8 mouse cellular contexts compared by ENCODE assay signal in genomic region chr11:70539877-70540587, GRCm38 (mm10). TPM values are rescaled to one million over a fixed set of nuclear protein-coding genes. Genes with fewer than 3 reads are reported as not detected.
DNase-seq lines count a peak whose midpoint lies in the region; ATAC-seq and TF ChIP-seq lines count a peak whose summit lies in the region.

Pld2 (plus strand) TSS chr11:70540064.

- peak within 1 kb of the TSS; percentile 87 for H3K4me3 ChIP-seq in E14TG2a.4 (replicated peaks; ENCODE audit: low read length)
- H3K4me3 ChIP-seq in forebrain, embryonic 16.5 days (replicated peaks; ENCODE audit: low read length), result peak within 1 kb of the TSS; percentile 56
- H3K4me3 ChIP-seq in layer of hippocampus, adult 2 months, result peak within 1 kb of the TSS; percentile 78
- H3K4me3 ChIP-seq in lung, embryonic 14.5 days (ENCODE audit: low read depth, low read length), result peak within 1 kb of the TSS; percentile 57

- peak; percentile 80 for DNase-seq in brain, embryonic 14.5 days (ENCODE audit: low read depth)
- peak; percentile 84 for DNase-seq in heart, postnatal 25 days (ENCODE audit: low spot score)
- peak; percentile 62 to 77 for DNase-seq in layer of hippocampus, adult 2 months (ENCODE audit: low spot score in 2 of 2)
- peak; percentile 93 for DNase-seq in lung, embryonic 14.5 days
- peak; percentile 77 for DNase-seq in testis, postnatal 14 days (ENCODE audit: low spot score)

- no peak; the same call in 1 of the 2 replicates for TF ChIP-seq CTCF in E14TG2a.4 (conservative IDR thresholded peaks at IDR 0.05; ENCODE audit: low read length)
- peak; percentile 64 for TF ChIP-seq CTCF in brain, embryonic 14.5 days (IDR thresholded peaks at IDR 0.05; ENCODE audit: borderline replicate concordance, extremely low read depth, insufficient read depth, insufficient read length)
- peak; percentile 80 for TF ChIP-seq CTCF in layer of hippocampus, adult 2 months (conservative IDR thresholded peaks at IDR 0.05)
- TF ChIP-seq CTCF in lung, embryonic 14.5 days (IDR thresholded peaks at IDR 0.05; ENCODE audit: low read depth), result peak; percentile 65

- WGBS in forebrain, embryonic 16.5 days, result under 1% methylated on average over 61 of the region's 65 CpGs
- WGBS in lung, embryonic 14.5 days, result under 1% methylated on average over 53 of the region's 65 CpGs

- peaks cover 14% of the 10 kb centered on the region for H3K4me1 ChIP-seq in E14TG2a.4 (replicated peaks; ENCODE audit: low read depth, low read length)
- peaks cover 11% of the 10 kb centered on the region for H3K4me1 ChIP-seq in forebrain, embryonic 16.5 days (replicated peaks; ENCODE audit: control insufficient read depth, insufficient read depth, low read length)
- H3K4me1 ChIP-seq in lung, embryonic 14.5 days (ENCODE audit: insufficient read depth), result no peaks in the 10 kb centered on the region

- no peaks in the 10 kb centered on the region for H3K36me3 ChIP-seq in E14TG2a.4 (ENCODE audit: insufficient read depth, low read length)
- H3K36me3 ChIP-seq in forebrain, embryonic 16.5 days (ENCODE audit: control insufficient read depth, insufficient read depth), result no peaks in the 10 kb centered on the region
- H3K36me3 ChIP-seq in lung, embryonic 14.5 days (ENCODE audit: insufficient read depth), result no peaks in the 10 kb centered on the region

- H3K4me2 ChIP-seq in forebrain, embryonic 16.5 days (ENCODE audit: low read length), result peak within 1 kb of the TSS; percentile 69
- peak within 1 kb of the TSS; percentile 77 for H3K4me2 ChIP-seq in lung, embryonic 14.5 days

- no peak within 1 kb of the TSS for H3K27ac ChIP-seq in forebrain, embryonic 16.5 days (ENCODE audit: low read length)
- H3K27ac ChIP-seq in layer of hippocampus, adult 2 months, result peak within 1 kb of the TSS; percentile 83
- H3K27ac ChIP-seq in lung, embryonic 14.5 days (ENCODE audit: low read depth), result peak within 1 kb of the TSS; percentile 54; the same call in 1 of the 2 replicates

- intact Hi-C loops in heart, postnatal 25 days (cut with DNase I), result loop anchor here (1.0 to 2.0 kb wide), 2 partner anchors 23 to 65 kb away; partner anchors contain the start of gene Mink1

- no peaks in the 10 kb centered on the region for H3K9me3 ChIP-seq in E14TG2a.4 (ENCODE audit: low read length)
- H3K9me3 ChIP-seq in forebrain, embryonic 16.5 days (ENCODE audit: control insufficient read depth, low read length), result no peaks in the 10 kb centered on the region
- H3K9me3 ChIP-seq in lung, embryonic 14.5 days (ENCODE audit: low read depth, low read length), result no peaks in the 10 kb centered on the region

- no peak for TF ChIP-seq POLR2A in brain, embryonic 14.5 days (IDR thresholded peaks at IDR 0.05; ENCODE audit: borderline replicate concordance, extremely low read depth, insufficient read depth, insufficient read length, poor library complexity, severe bottlenecking)

- ATAC-seq in forebrain, embryonic 16.5 days, result peak; percentile 85
- ATAC-seq in lung, embryonic 14.5 days (ENCODE audit: insufficient read depth), result peak; percentile 98
- ATAC-seq in neutrophil, adult 5-6 weeks (ENCODE audit: extremely low read depth, insufficient number of reproducible peaks, low FRiP score, poor library complexity, severe bottlenecking), result peak; percentile 74

- H3K9ac ChIP-seq in forebrain, embryonic 16.5 days (replicated peaks; ENCODE audit: low read depth, low read length), result peak within 1 kb of the TSS; percentile 55
- H3K9ac ChIP-seq in lung, embryonic 14.5 days, result peak within 1 kb of the TSS; percentile 68

- peaks cover 56% of the 10 kb centered on the region for H3K27me3 ChIP-seq in E14TG2a.4 (ENCODE audit: insufficient read depth, low read length)
- peaks cover 3% of the 10 kb centered on the region; the same call in 1 of the 2 replicates for H3K27me3 ChIP-seq in forebrain, embryonic 16.5 days (replicated peaks; ENCODE audit: control insufficient read depth, insufficient read depth, low read length)
- H3K27me3 ChIP-seq in lung, embryonic 14.5 days (ENCODE audit: insufficient read depth, low read length), result peaks cover 8% of the 10 kb centered on the region; the same call in 1 of the 2 replicates

RNA-seq across cellular contexts. Expression of gene Pld2, which starts in this region (rescaled TPM):
- polyA plus RNA-seq in brain, embryonic 14.5 days (2012; rRNA removed), result 18.9 and 19.9 TPM in 2 replicates
- polyA plus RNA-seq in forebrain, embryonic 16.5 days (2015; fragmentation: Nextera tagmentation; extraction: Ambion mirVana), result 8.8 and 9.0 TPM in 2 replicates
- total RNA-seq in heart, postnatal 25 days (2021), result 1 to 10 TPM; 6.5 to 7.4 TPM
- 10 to 100 TPM; 17.7 to 19.2 TPM for total RNA-seq in layer of hippocampus, adult 2 months (2021)
- polyA plus RNA-seq in lung, embryonic 14.5 days (2014; fragmentation: Nextera tagmentation; extraction: Ambion mirVana), result 5.9 and 6.4 TPM in 2 replicates
- 0.86 and 4.3 TPM in 2 replicates for total RNA-seq in neutrophil, adult 5-6 weeks (2017)
